Mouse (Mus musculus) intestine, embryonic 15.5 days (tissue): ENCODE results near the gene Kcmf1. TPM values are rescaled to one million over a fixed set of nuclear protein-coding genes. Genes with fewer than 3 reads are reported as not detected.

ENCODE experiments used
- ATAC-seq: fragments of 200-750 bp; cut with Nextera tagmentation; 2 replicates; pipeline ENCODE4 v1.8.0; 2017; ENCODE audit warnings: moderate TSS enrichment, moderate library complexity
- H3K27ac ChIP-seq: fragments of 300-500 bp; sonication (generic); 2 replicates; pipeline ENCODE4 v1.5.1; 2015; ENCODE audit warnings: mild to moderate bottlenecking, inconsistent platforms
- H3K27me3 ChIP-seq: fragments of 300-500 bp; sonication (generic); replicated peaks from 2 replicates; pipeline ENCODE4 v1.6.1; 2015; ENCODE audit warnings: inconsistent platforms
- H3K36me3 ChIP-seq: fragments of 300-500 bp; sonication (generic); 2 replicates; pipeline ENCODE4 v1.6.1; 2015; ENCODE audit warnings: inconsistent platforms
- H3K4me1 ChIP-seq: fragments of 300-500 bp; sonication (generic); replicated peaks from 2 replicates; pipeline ENCODE4 v1.6.1; 2015; ENCODE audit warnings: inconsistent platforms
- H3K4me2 ChIP-seq: fragments of 300-500 bp; sonication (generic); replicated peaks from 2 replicates; pipeline ENCODE4 v1.6.1; 2015; ENCODE audit warnings: mild to moderate bottlenecking, inconsistent platforms
- H3K4me3 ChIP-seq: fragments of 300-500 bp; sonication (generic); replicated peaks from 2 replicates; pipeline ENCODE4 v1.5.1; 2015; ENCODE audit warnings: inconsistent platforms
- H3K9ac ChIP-seq: fragments of 300-500 bp; sonication (generic); 2 replicates; pipeline ENCODE4 v1.6.1; 2015; ENCODE audit warnings: inconsistent platforms
- H3K9me3 ChIP-seq: fragments of 300-500 bp; sonication (generic); 2 replicates; pipeline ENCODE4 v1.6.1; 2016; ENCODE audit warnings: inconsistent platforms
- WGBS: fragments of 180-500 bp; shearing (Covaris S2); methylation state at CpG from one replicate; pipeline ENCODE4 v1.1.7; 2015; 5-methylcytosine and 5-hydroxymethylcytosine counted together
- polyA plus RNA-seq: library from polyadenylated mRNA; unstranded; fragments of >200 nt; fragmentation: Nextera tagmentation; extraction: Ambion mirVana; gene quantifications from 2 replicates; pipeline ENCODE4 v1.2.1, GENCODE M21; 2015

Gene Kcmf1
- polyA plus RNA-seq, 1 experiment from 2014 or later = 46.4 TPM

- ATAC-seq = no peak
- Histone ChIP-seq H3K27me3 (no peaks in the 10 kb centered on the region), H3K36me3 (no peaks in the 10 kb centered on the region), H3K9me3 (no peaks in the 10 kb centered on the region), H3K4me3 (no peak overlapping the region), H3K27ac (no peak overlapping the region), H3K4me2 (no peak overlapping the region), H3K9ac (no peak overlapping the region), H3K4me1 (0 out of 2 replicates have a peak, but pooled peaks cover 5% of the 10 kb centered on the region)
- 79% methylated on average over 2 of the region's 2 CpGs for WGBS
Observed at GRCm38 (mm10) chr6:72888655-72889054, 11.1 kb downstream of the Kcmf1 start.

- Histone ChIP-seq H3K9me3 (no peaks in the 10 kb centered on the region), H3K27me3 (no peaks in the 10 kb centered on the region), H3K4me2 (no peak overlapping the region), H3K4me3 (no peak overlapping the region), H3K27ac (no peak overlapping the region), H3K36me3 (no peaks in the 10 kb centered on the region), H3K9ac (no peak overlapping the region), H3K4me1 (peaks cover 14% of the 10 kb centered on the region)
- 70% methylated on average over 1 of the region's 1 CpGs for WGBS
- ATAC-seq = no peak
Observed at GRCm38 (mm10) chr6:72885268-72885667, 14.5 kb downstream of the Kcmf1 start.

GRCm38 (mm10) chr6:72884767-72885166, 15.0 kb downstream of the Kcmf1 start:
- peaks cover 15% of the 10 kb centered on the region for H3K4me1 ChIP-seq
- no peak overlapping the region for H3K27ac ChIP-seq
- no peaks in the 10 kb centered on the region for H3K9me3 ChIP-seq
- no peak overlapping the region for H3K4me3 ChIP-seq
- H3K36me3 ChIP-seq = no peaks in the 10 kb centered on the region
- no peak overlapping the region for H3K4me2 ChIP-seq
- no peak overlapping the region for H3K9ac ChIP-seq
- no peak for ATAC-seq
- WGBS = 78% methylated on average over 3 of the region's 3 CpGs
- no peaks in the 10 kb centered on the region for H3K27me3 ChIP-seq

- Histone ChIP-seq H3K4me1 (peaks cover 15% of the 10 kb centered on the region), H3K27ac (no peak overlapping the region), H3K36me3 (no peaks in the 10 kb centered on the region), H3K27me3 (no peaks in the 10 kb centered on the region), H3K9me3 (no peaks in the 10 kb centered on the region), H3K4me2 (no peak overlapping the region), H3K9ac (no peak overlapping the region), H3K4me3 (no peak overlapping the region)
- ATAC-seq = 0 out of 2 replicates have a peak, but pooled peaks have one; percentile 51
- 51% methylated on average over 8 of the region's 8 CpGs for WGBS
Observed at GRCm38 (mm10) chr6:72882661-72883458, 16.9 kb downstream of the Kcmf1 start.

- H3K9me3 ChIP-seq = no peaks in the 10 kb centered on the region
- H3K27me3 ChIP-seq = no peaks in the 10 kb centered on the region
- no peak overlapping the region for H3K4me2 ChIP-seq
- H3K27ac ChIP-seq = no peak overlapping the region
- no peaks in the 10 kb centered on the region for H3K36me3 ChIP-seq
- WGBS = 96% methylated on average over 3 of the region's 3 CpGs
- no peak overlapping the region for H3K4me3 ChIP-seq
- peaks cover 15% of the 10 kb centered on the region for H3K4me1 ChIP-seq
- H3K9ac ChIP-seq = no peak overlapping the region
- ATAC-seq = no peak
Observed at GRCm38 (mm10) chr6:72882222-72882621, 17.6 kb downstream of the Kcmf1 start.

- Histone ChIP-seq H3K27me3 (no peaks in the 10 kb centered on the region), H3K4me1 (peaks cover 15% of the 10 kb centered on the region), H3K4me3 (no peak overlapping the region), H3K27ac (no peak overlapping the region), H3K4me2 (no peak overlapping the region), H3K36me3 (no peaks in the 10 kb centered on the region), H3K9me3 (no peaks in the 10 kb centered on the region), H3K9ac (no peak overlapping the region)
- ATAC-seq = no peak
- WGBS = 83% methylated on average over 1 of the region's 1 CpGs
Observed at GRCm38 (mm10) chr6:72881619-72881979, 18.2 kb downstream of the Kcmf1 start.

- Histone ChIP-seq H3K4me2 (no peak overlapping the region), H3K4me1 (peaks cover 15% of the 10 kb centered on the region), H3K9ac (no peak overlapping the region), H3K36me3 (no peaks in the 10 kb centered on the region), H3K27ac (no peak overlapping the region), H3K4me3 (no peak overlapping the region), H3K9me3 (no peaks in the 10 kb centered on the region), H3K27me3 (no peaks in the 10 kb centered on the region)
- ATAC-seq = no peak
- 81% methylated on average over 9 of the region's 9 CpGs for WGBS
Observed at GRCm38 (mm10) chr6:72880913-72881618, 18.7 kb downstream of the Kcmf1 start.

- Histone ChIP-seq H3K9ac (no peak overlapping the region), H3K4me2 (no peak overlapping the region), H3K9me3 (no peaks in the 10 kb centered on the region), H3K27me3 (no peaks in the 10 kb centered on the region), H3K27ac (no peak overlapping the region), H3K36me3 (no peaks in the 10 kb centered on the region), H3K4me3 (no peak overlapping the region), H3K4me1 (0 out of 2 replicates have a peak, but pooled peaks cover 3% of the 10 kb centered on the region)
- WGBS = 86% methylated on average over 6 of the region's 6 CpGs
- no peak for ATAC-seq
Observed at GRCm38 (mm10) chr6:72876629-72877028, 23.1 kb downstream of the Kcmf1 start.

- Histone ChIP-seq H3K4me2 (no peak overlapping the region), H3K9me3 (no peaks in the 10 kb centered on the region), H3K36me3 (no peaks in the 10 kb centered on the region), H3K4me3 (no peak overlapping the region), H3K27ac (no peak overlapping the region), H3K9ac (no peak overlapping the region), H3K27me3 (no peaks in the 10 kb centered on the region), H3K4me1 (peaks cover 16% of the 10 kb centered on the region)
- no peak for ATAC-seq
- 85% methylated on average over 3 of the region's 3 CpGs for WGBS
Observed at GRCm38 (mm10) chr6:72873338-72873737, 26.4 kb downstream of the Kcmf1 start.

- 86% methylated on average over 1 of the region's 1 CpGs for WGBS
- ATAC-seq = no peak
- Histone ChIP-seq H3K4me3 (no peak overlapping the region), H3K27me3 (no peaks in the 10 kb centered on the region), H3K4me2 (no peak overlapping the region), H3K36me3 (no peaks in the 10 kb centered on the region), H3K4me1 (peaks cover 19% of the 10 kb centered on the region), H3K27ac (no peak overlapping the region), H3K9ac (no peak overlapping the region), H3K9me3 (no peaks in the 10 kb centered on the region)
Observed at GRCm38 (mm10) chr6:72872276-72872675, 27.5 kb downstream of the Kcmf1 start.

- WGBS = 63% methylated on average over 8 of the region's 8 CpGs
- H3K9me3 ChIP-seq = no peaks in the 10 kb centered on the region
- no peak for ATAC-seq
- no peak overlapping the region for H3K4me2 ChIP-seq
- no peaks in the 10 kb centered on the region for H3K36me3 ChIP-seq
- H3K27ac ChIP-seq = peak overlapping the region; percentile 28; the same call in 1 of the 2 replicates
- H3K4me3 ChIP-seq = no peak overlapping the region
- no peaks in the 10 kb centered on the region for H3K27me3 ChIP-seq
- H3K4me1 ChIP-seq = peaks cover 19% of the 10 kb centered on the region
- H3K9ac ChIP-seq = no peak overlapping the region
Observed at GRCm38 (mm10) chr6:72869601-72870000, 30.2 kb downstream of the Kcmf1 start.

- H3K9ac ChIP-seq = no peak overlapping the region
- ATAC-seq = peak; percentile 52; the same call in 1 of the 2 replicates
- H3K27me3 ChIP-seq = no peaks in the 10 kb centered on the region
- 51% methylated on average over 5 of the region's 5 CpGs for WGBS
- H3K4me1 ChIP-seq = peaks cover 19% of the 10 kb centered on the region
- H3K4me3 ChIP-seq = no peak overlapping the region
- H3K9me3 ChIP-seq = no peaks in the 10 kb centered on the region
- no peak overlapping the region for H3K27ac ChIP-seq
- no peaks in the 10 kb centered on the region for H3K36me3 ChIP-seq
- H3K4me2 ChIP-seq = no peak overlapping the region
Observed at GRCm38 (mm10) chr6:72868688-72869087, 31.1 kb downstream of the Kcmf1 start.
